Mouse (Mus musculus) v-Abl transformed pro-B cells (cell line): ENCODE data around the gene Slc10a6.

ENCODE experiments used
- in situ Hi-C, 2 experiments: fragments of 400-800 bp; cut with MboI; formaldehyde crosslinking; loops; one replicate each; pipeline ENCODE4 v1.15.1; 2025; ENCODE audit not compliant: unreplicated experiment in 2 of 2

The Slc10a6 gene

DNA sequence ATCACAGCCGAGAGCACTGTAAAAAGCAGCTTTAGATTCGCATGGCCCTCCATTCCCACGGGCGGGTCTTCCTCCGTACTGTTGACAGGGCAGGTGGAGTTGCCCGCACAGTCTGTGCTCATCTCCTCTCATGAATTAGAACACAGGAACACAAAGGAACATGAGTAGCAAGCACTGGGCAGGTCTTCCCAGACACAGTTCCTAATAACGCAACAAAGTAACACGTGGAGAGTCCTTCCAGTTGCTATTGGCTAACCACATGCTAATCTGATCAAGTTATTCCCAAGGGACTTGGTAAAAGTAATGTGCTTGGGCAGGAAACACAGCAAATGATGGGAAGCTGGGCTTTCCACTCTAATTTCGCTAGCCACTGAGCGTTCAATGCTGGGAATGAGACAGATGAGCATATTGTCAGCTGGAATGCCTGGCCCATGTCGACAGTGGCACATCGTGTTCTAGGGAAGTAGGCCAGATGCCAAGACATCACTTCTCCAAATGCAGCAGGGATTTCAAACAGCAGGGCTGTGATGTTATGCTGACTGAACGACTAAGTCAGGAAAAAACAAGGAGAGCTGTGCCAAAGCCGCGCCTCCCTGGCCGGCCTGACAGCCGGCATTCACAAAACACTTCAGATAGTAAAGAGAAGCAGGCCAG is at the start of gene Slc10a6:
Slc10a6 (minus strand) TSS at position 293 of the 654 bp plus-strand sequence.
- in situ Hi-C loops = no loop called here

DNA sequence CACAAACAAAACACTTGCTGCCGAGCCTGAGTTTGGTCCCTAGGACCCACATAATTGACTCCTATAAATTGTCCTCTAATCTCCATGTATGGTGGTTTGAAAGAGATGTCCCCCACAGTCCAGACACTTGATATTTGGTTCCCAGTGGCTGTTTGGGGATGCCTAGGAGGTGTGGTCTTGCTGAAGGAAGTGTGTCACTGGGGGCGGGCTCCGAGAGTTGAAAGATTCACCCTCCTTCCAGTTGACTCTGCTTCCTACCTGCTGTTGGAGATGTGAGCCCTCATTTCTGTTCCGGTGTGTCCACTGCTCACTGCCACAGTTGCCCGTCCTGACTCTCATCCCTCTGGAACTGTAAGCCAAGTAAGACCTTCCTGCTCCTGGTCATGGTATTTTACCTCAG is 49.8 kb upstream of the Slc10a6 start:
- in situ Hi-C loops = loop anchor here (10.0 to 25.0 kb wide), 2 partner anchors 246 to 1192 kb away; partner anchors contain the start of gene Arhgap24 (in 2 of the 2)

DNA sequence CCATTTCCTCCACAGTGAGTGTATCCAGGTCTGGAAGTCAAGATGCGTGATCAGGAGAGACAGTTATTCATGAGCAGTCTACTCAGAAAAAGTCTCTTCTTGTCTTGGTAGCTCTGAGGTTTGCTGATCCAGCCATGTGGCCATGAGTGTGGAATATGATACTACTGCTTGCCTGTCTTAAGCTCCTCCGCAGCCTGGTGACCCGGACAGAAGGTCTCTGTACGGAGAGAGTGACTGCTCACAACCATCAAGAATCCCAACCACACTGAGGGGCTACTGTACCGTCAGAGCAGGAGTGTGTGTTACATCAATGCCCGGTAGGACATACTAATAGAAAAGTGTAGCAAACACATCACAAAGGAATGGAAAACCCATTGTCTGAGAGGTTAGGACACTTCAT is 48.7 kb upstream of the Slc10a6 start:
- in situ Hi-C loops = loop anchor here (10.0 to 25.0 kb wide), 2 partner anchors 247 to 1191 kb away; partner anchors contain the start of gene Arhgap24 (in 2 of the 2)

DNA sequence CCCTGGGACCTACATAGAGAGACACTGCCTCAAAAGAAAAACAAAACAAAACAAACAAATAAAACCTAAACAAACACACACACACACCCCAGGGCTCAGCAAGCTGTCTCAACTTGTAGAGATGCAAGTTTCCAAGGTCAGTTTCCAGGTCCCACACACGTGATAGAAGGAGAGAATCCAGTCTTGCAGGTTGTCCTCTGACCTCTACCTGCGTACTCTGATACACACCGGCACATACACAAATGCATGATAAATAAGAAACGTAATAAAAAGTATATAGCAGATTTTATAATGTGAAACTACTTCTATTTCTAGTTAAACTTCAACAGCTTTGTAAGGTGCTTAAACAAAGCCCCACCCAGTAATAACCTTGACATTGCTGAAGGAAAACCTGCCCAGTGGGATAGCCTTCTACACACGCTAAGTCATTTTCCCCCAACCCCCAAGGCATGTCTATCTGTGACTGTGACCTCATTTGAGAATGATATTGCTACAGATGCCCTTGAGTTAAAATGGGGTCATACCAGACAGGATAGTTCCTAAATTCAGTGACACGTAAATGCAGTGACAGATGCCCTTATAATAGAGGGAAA is 47.2 kb upstream of the Slc10a6 start:
- in situ Hi-C loops = loop anchor here (10.0 to 25.0 kb wide), 2 partner anchors 248 to 1189 kb away; partner anchors contain the start of gene Arhgap24 (in 2 of the 2)

DNA sequence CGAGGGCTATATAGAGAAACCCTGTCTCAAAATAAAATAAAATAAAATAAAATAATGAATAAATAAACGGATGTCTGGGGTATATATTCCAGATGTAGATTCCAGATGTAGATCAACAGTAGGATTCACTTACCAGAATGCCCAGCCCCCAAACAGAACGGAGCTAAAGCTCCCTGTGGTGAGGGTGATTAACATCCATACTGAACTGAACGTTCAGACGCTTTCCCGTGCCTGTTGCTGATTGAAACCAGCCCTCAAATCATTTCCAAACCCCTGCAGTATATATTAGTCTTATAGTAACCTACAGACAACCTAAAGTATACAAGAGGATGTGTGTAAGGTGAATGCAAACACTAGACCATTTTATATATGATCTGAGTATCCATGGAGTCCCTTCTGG is 45.3 kb upstream of the Slc10a6 start:
- in situ Hi-C loops = loop anchor here (10.0 to 25.0 kb wide), 4 partner anchors 250 to 1837 kb away; no protein-coding TSS in a partner anchor

DNA sequence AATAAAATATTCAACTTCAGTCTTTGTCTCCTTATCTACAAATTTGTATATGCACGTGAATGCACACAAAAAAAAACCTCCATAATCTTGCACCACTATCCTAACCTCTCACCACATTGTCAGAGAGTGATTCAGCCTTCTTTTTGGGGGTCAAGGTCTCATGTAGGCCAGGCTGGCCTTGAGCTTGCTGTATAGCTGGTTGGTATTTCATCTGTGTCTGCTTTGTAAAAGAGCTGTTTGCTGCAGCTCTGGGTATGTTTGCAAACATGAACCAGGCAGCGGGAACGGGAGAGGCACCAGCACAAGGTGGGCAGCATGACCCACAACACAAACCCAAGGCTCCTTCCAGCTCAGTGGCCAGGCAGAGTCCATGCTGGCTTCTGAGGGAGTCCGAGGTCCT is 44.4 kb upstream of the Slc10a6 start:
- in situ Hi-C loops = loop anchor here (10.0 to 25.0 kb wide), 4 partner anchors 251 to 1836 kb away; no protein-coding TSS in a partner anchor

DNA sequence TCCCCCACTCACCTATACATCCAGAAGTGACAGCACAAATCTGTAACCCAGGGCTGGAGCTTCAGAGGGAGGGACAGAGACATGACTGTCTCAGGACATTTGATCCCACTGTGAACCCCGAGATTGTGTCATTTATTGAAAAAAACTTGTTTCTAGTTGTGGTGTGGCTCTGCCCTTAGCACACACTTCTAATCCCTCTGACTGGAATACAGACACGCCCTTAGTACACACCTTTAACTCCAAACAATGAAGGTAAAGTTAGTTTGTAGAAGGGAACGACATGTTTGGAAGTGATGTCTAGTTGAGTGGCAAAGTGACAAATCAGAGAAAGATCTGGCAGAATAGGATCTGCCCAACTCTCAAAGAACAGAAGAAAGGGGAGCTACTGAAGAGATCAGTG is 42.7 kb upstream of the Slc10a6 start:
- in situ Hi-C loops = loop anchor here (10.0 to 25.0 kb wide), 4 partner anchors 253 to 1835 kb away; no protein-coding TSS in a partner anchor

DNA sequence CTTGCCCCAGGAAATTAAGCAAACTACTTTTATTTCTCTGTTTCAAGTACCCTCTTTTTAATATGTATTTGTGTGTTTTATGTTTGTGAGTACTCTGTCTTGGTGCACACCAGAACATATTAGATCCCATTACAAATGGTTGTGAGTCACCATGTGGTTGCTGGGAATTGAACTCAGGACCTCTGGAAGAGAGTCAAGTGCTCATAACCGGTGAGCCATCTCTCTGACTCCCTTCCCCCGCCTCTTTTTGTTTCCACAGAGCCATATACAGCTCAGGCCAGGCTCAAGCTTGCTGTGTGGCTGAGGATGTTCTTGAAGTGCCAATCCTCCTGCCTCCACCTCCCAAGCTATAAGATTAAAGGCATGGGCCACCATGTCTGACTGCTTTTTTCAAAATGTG is 36.7 kb upstream of the Slc10a6 start:
- in situ Hi-C loops = loop anchor here (25.0 kb wide), 3 partner anchors 954 to 1829 kb away; no protein-coding TSS in a partner anchor

DNA sequence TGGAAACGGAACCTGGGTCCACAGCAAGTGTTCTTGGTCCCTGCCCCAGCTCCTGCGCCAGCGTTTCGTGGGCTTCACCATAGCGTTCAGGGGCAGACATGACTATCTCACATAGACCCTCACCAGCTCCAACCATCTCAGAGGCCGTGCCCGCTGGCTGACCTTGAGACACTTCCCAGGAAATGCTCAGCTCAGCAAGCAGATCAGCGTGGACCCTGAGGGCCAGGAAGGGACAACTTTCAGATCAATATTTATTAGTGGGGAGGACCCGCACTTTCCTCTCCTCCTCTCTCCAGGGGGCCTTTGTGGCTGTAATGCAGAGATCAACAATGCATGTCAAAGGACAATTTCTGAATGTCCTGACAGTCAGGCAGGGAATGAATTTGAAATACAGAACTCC is 35.7 kb upstream of the Slc10a6 start:
- in situ Hi-C loops = loop anchor here (5.0 to 25.0 kb wide), 4 partner anchors 953 to 1828 kb away; no protein-coding TSS in a partner anchor

DNA sequence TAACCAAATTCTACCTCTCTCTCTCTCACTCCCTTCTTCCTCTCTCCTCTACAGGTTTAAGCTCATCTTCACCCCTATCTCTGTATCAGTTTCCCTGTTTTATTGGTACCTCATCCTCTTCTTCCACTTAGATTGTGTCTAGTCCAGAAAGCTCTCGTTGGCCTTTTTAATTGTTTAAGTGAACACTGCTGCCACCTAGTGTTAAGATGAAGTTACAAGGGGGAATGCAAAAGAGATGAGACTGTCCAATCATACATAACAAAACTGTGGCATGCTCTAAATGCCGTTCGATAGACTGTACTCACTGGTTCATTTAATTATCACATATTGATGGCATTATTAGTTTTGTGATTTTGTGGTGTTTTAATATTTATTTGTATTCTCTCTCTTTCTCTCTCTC is 30.4 kb upstream of the Slc10a6 start:
- in situ Hi-C loops = loop anchor here (5.0 to 25.0 kb wide), 4 partner anchors 947 to 1822 kb away; no protein-coding TSS in a partner anchor

DNA sequence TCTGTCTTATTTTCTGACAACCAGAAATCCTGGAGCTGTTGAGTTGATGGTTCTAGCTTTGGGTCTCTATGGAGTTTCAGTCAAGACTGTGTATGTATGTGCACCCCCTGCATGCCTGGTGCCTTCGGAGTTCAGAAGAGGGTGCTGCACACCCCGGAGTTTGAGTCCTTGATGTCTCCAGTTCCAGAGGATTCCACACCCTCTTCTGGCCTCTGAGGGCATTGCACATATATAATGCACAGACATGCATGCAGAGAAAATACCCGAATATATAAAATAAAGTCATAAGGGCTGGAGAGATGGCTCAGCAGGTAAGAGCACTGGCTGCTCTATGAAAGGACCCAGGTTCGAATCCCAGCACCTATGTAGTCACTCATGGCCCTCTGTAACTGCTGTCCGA is 29.7 kb upstream of the Slc10a6 start:
- in situ Hi-C loops = loop anchor here (5.0 to 25.0 kb wide), 4 partner anchors 947 to 1822 kb away; no protein-coding TSS in a partner anchor

DNA sequence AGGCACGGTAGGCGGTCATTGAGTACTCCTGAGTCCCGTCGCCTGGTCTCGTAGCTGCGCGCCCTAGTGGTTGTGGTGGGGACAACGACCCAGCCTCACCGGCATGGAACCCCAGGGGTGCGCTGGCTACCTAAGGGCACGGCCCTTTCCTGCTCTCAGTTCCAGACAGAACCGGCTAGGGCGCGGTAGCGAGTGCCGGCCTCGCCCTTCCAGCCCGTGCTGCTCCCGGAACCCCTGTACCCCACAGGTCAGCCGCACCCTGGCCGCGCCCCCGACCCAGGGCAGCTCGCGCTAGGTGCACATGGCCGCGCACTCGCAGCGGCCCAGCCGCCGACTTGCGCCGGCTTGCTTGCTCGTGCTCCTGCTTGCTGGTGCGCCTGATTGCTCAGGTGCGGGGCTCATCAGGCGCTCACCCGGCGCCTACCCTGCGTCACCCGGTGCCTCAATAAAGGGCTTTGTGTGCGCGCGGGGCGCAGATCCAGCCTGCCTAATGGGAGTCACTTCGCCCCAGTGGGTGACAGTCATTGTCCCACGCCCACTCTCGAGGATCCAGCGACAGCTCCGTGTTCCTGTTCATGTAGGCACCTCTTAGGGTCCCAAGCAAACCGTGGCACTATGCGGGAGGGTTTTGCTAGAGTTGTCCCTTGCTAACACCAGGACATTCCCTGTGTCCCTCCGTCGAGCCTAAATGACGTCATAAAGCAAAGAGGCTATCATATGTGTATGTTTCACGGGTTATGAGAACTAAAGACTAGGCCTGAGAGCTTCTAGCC is 26.3 kb upstream of the Slc10a6 start, which contains the start of gene 1700016H13Rik:
1700016H13Rik (minus strand) TSS at position 665 of the 773 bp plus-strand sequence.
- in situ Hi-C loops = loop anchor here (5.0 to 25.0 kb wide), 4 partner anchors 943 to 1818 kb away; no protein-coding TSS in a partner anchor

DNA sequence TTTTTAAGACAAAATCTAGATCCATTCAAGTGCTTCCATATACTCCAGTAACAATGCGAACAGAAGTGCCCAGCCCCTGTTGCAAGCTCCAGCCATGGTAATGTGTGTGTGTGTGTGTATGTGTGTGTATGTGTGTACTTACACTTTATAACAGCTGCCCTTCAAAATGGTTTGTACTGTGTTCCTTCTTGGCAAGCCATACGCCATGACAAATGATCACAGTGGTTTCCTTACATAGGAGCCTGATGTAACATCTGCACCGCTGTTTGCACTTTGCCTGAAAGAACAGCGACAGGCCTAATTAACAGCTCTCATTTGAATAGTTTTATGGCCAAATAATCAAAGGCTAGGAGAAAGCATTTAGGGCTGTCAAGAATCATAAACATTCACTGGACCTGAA is 25.6 kb upstream of the Slc10a6 start:
- in situ Hi-C loops = loop anchor here (5.0 to 25.0 kb wide), 5 partner anchors 942 to 1817 kb away; no protein-coding TSS in a partner anchor

DNA sequence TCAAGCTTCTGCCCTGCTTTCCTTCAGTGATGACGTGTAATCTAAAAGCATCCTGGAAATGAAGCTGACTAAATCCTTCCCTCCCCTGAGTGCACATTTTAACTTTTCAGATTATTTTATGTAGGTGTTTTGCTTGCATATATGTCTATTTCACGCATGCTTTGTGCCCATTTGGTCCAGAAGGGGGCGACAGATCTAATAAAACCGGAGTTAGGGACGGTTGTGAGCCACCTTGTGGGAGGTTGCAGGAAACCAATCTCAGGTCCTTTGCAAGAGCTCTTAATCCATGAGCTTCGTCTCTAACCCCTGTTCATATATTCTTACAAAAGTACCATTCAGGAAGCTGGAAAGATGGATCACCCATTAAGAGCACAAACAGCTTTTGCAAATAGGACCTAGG is 25.0 kb upstream of the Slc10a6 start:
- in situ Hi-C loops = loop anchor here (5.0 to 25.0 kb wide), 5 partner anchors 942 to 1817 kb away; no protein-coding TSS in a partner anchor

DNA sequence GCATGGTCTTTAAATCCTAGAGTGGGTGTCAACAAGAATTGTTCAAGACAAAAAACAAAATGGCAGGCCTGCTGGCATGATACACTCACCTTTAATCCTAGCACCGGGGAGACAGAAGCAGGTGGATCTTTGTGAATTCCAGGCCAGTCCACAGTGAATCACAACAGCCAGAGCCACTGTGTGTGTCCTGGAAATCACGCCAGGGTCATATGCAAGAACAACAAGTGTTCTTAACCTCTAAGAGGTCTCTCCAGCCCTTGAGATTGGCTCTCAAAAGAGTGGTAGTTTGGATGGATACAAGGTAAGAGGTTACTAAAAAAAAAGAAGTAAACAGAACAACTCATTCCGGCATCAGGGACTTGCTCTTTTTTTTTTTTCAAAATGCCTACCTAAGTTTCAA is 18.1 kb upstream of the Slc10a6 start:
- in situ Hi-C loops = no loop called here

DNA sequence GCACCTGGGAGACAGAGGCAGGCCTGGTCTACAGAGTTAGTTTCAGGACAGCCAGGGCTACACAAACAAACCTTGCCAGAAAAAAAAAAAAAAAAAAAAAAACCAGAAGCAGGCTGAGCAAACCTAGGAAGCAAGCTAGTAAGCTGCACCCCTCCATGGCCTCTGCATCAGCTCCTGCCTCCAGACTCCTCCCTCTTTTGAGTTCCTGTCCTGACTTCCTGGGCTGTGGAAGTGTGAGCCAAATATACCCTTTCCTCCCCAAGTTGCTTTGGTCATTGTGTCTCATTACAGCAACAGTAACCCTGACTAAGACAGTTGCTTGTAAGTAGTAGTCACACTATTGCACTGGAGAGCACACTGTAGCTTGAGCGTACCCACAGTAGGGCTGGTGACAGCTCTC is 15.0 kb upstream of the Slc10a6 start:
- in situ Hi-C loops = no loop called here

DNA sequence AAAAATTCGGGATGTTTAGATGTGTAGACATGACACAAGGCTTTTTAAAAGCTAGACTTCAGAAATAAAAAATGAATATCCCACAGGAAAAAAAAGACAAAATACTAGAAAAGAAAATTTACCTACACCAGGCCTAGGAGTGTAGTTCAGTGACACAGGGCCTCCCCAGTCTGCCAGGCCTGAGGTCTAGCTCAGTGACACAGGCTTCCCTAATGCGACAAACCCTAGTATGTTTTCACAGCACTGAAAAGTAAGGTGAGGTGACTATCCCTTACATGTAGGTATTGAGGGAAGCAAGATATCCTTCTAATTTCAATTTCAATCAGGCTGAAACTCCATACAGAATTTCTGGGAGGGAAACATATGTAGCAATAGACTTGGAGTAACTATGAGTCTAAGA is 8.0 kb upstream of the Slc10a6 start:
- in situ Hi-C loops = no loop called here

DNA sequence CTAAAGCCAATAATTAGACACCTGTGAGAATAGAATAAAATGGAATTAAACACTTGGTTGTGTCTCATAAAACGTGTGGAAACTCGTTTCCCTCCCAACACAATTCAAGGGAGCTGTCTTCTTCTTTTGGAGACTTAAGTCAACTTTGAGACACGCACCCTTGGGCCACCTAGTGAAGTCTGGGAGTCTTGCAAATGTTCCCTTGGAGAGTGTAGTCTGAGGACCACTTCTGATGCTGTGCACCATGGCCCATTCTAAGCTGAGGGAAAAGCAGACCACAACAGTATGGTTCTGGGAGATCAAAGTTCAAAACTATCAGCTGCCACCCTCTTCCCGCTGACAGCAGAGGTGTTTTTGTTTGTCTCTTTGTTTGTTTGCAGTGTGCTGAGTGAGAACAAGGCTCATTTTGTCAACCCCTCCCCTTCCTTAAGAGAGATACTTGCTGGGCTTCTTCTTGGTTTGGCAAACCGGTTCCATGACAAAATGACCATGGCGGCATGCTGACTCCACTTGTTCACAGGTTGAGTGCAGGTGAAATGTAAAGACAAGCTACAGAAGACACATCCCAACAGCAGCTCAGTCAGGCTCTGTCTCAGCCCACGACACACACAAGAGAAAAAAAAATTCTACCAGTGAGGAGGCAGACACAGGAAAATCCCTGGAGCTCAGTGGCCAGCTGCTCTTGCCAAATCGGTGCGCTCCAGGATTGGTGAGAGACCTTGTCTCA is 814 bp upstream of the Slc10a6 start:
- in situ Hi-C loops = no loop called here

DNA sequence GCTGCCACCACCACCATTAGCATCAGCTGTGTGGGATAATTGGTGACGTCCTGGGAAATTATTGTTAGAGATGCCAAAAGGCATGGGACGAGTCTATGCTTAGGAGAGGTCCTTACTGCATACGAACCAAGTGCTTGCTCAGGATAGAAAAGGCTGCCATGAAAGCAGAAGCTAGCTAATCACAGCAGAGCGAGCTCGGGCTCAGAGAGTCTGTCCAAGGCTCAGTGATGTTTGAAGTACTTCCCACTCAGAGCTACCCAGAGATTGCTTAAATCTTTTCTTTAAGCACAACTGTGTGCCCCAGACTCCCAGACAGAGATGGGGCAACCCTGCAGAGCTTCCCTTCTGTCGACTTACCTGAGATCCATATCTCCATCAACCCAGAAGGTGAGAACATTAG is 704 bp downstream of the Slc10a6 start:
- in situ Hi-C loops = no loop called here

DNA sequence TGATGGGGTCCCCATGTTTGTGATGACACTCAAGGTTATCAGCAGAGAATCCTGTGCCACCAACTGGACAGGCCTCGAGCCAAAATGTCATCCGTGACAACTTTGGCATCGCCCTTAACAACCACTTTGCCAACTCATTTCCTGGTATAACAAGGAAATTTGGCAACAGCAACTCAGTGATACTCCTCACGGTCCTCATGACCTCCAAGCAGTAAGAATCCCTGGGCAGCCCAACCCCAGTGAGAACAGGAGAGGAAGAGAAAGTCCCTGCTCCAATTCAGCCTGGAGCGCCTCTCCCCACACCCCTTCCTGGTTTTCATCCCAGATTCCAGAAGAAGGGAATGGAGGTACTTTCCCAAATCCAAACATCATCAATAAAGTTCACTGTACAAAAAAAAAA is 4.4 kb downstream of the Slc10a6 start:
- in situ Hi-C loops = no loop called here
